Mouse (Mus musculus) neural tube, embryonic 15.5 days (tissue): Measurements from ENCODE around the gene Lpar4. TPM values are rescaled to one million over a fixed set of nuclear protein-coding genes. Genes with fewer than 3 reads are reported as not detected.
A peak's percentile ranks its signal among the peaks of the same experiment; 100 is the strongest.

Experiments
- ATAC-seq: fragments of 200-750 bp; cut with Nextera tagmentation; 2 replicates; pipeline ENCODE4 v1.8.0; 2017; ENCODE audit warnings: mild to moderate bottlenecking, moderate TSS enrichment, moderate library complexity; ENCODE audit not compliant: low FRiP score
- H3K27ac ChIP-seq: fragments of 300-500 bp; sonication (generic); replicated peaks from 2 replicates; pipeline ENCODE4 v1.5.1; 2015; ENCODE audit warnings: mild to moderate bottlenecking, inconsistent platforms
- H3K27me3 ChIP-seq: fragments of 300-500 bp; sonication (generic); replicated peaks from 2 replicates; pipeline ENCODE4 v1.6.1; 2015; ENCODE audit warnings: inconsistent platforms
- H3K36me3 ChIP-seq: fragments of 300-500 bp; sonication (generic); 2 replicates; pipeline ENCODE4 v1.6.1; 2015; ENCODE audit warnings: inconsistent platforms
- H3K4me1 ChIP-seq: fragments of 300-500 bp; sonication (generic); 2 replicates; pipeline ENCODE4 v1.6.1; 2015; ENCODE audit warnings: inconsistent platforms
- H3K4me2 ChIP-seq: fragments of 300-500 bp; sonication (generic); 2 replicates; pipeline ENCODE4 v1.6.1; 2015; ENCODE audit warnings: inconsistent platforms, mild to moderate bottlenecking, moderate library complexity
- H3K4me3 ChIP-seq: fragments of 300-500 bp; sonication (generic); replicated peaks from 2 replicates; pipeline ENCODE4 v1.5.1; 2015; ENCODE audit warnings: mild to moderate bottlenecking, inconsistent platforms
- H3K9ac ChIP-seq: fragments of 300-500 bp; sonication (generic); replicated peaks from 2 replicates; pipeline ENCODE4 v1.6.1; 2015; ENCODE audit warnings: mild to moderate bottlenecking, inconsistent platforms
- H3K9me3 ChIP-seq: fragments of 300-500 bp; sonication (generic); replicated peaks from 2 replicates; pipeline ENCODE4 v1.6.1; 2016; ENCODE audit warnings: inconsistent platforms
- WGBS: fragments of 180-500 bp; shearing (Covaris S2); methylation state at CpG from one replicate; pipeline ENCODE4 v1.1.7; 2015; ENCODE audit warnings: mixed read lengths; 5-methylcytosine and 5-hydroxymethylcytosine counted together
- polyA plus RNA-seq: library from polyadenylated mRNA; unstranded; fragments of >200 nt; fragmentation: Nextera tagmentation; extraction: Ambion mirVana; gene quantifications from 2 replicates; pipeline ENCODE4 v1.2.1, GENCODE M21; 2015

Lpar4 gene
- 7.4 and 8.8 TPM in 2 replicates for polyA plus RNA-seq

GRCm38 (mm10) chrX:106920175-106920827, at the start of gene Lpar4:
Gene Lpar4 (plus strand): TSS chrX:106920625.
- Histone ChIP-seq H3K36me3 (no peaks in the 10 kb centered on the region), H3K9ac (peak within 1 kb of the TSS; percentile 28; the same call in 1 of the 2 replicates)
- WGBS = 12% methylated on average over 11 of the region's 11 CpGs

GRCm38 (mm10) chrX:106871426-106871825, 49.0 kb upstream of the Lpar4 start:
- Histone ChIP-seq H3K4me3 (no peak overlapping the region), H3K27ac (no peak overlapping the region), H3K4me1 (no peaks in the 10 kb centered on the region), H3K27me3 (no peaks in the 10 kb centered on the region), H3K36me3 (no peaks in the 10 kb centered on the region), H3K9me3 (no peaks in the 10 kb centered on the region), H3K4me2 (no peak overlapping the region), H3K9ac (no peak overlapping the region)
- WGBS = 59% methylated on average over 3 of the region's 3 CpGs
- no peak for ATAC-seq

More at GRCm38 (mm10) chrX:106920175-106920827, at the start of gene Lpar4:
- Histone ChIP-seq H3K27ac (peak within 1 kb of the TSS; percentile 51; the same call in 1 of the 2 replicates), H3K4me2 (peak within 1 kb of the TSS; percentile 54), H3K4me1 (no peaks in the 10 kb centered on the region), H3K4me3 (peak within 1 kb of the TSS; percentile 45), H3K9me3 (no peaks in the 10 kb centered on the region), H3K27me3 (no peaks in the 10 kb centered on the region)
- peak; percentile 89 for ATAC-seq

- H3K9me3 ChIP-seq = no peaks in the 10 kb centered on the region
- H3K36me3 ChIP-seq = no peaks in the 10 kb centered on the region
- no peak overlapping the region for H3K4me3 ChIP-seq
- no peak overlapping the region for H3K9ac ChIP-seq
- ATAC-seq = no peak
- WGBS = 45% methylated on average over 3 of the region's 3 CpGs
- H3K4me1 ChIP-seq = no peaks in the 10 kb centered on the region
- H3K4me2 ChIP-seq = no peak overlapping the region
- no peaks in the 10 kb centered on the region for H3K27me3 ChIP-seq
- H3K27ac ChIP-seq = no peak overlapping the region
Measured at GRCm38 (mm10) chrX:106871894-106872293, 48.5 kb upstream of the Lpar4 start.

- no peak for ATAC-seq
- no peaks in the 10 kb centered on the region for H3K9me3 ChIP-seq
- H3K4me3 ChIP-seq = no peak overlapping the region
- no peak overlapping the region for H3K9ac ChIP-seq
- WGBS = 48% methylated on average over 4 of the region's 4 CpGs
- H3K27ac ChIP-seq = no peak overlapping the region
- H3K27me3 ChIP-seq = no peaks in the 10 kb centered on the region
- no peak overlapping the region for H3K4me2 ChIP-seq
- H3K4me1 ChIP-seq = no peaks in the 10 kb centered on the region
- H3K36me3 ChIP-seq = no peaks in the 10 kb centered on the region
Measured at GRCm38 (mm10) chrX:106872315-106872714, 48.1 kb upstream of the Lpar4 start.

GRCm38 (mm10) chrX:106897707-106898275, 22.6 kb upstream of the Lpar4 start:
- Histone ChIP-seq H3K27me3 (no peaks in the 10 kb centered on the region), H3K27ac (no peak overlapping the region), H3K4me2 (no peak overlapping the region), H3K36me3 (no peaks in the 10 kb centered on the region), H3K9ac (no peak overlapping the region), H3K4me1 (no peaks in the 10 kb centered on the region), H3K9me3 (no peaks in the 10 kb centered on the region), H3K4me3 (no peak overlapping the region)
- 76% methylated on average over 2 of the region's 2 CpGs for WGBS
- no peak for ATAC-seq

GRCm38 (mm10) chrX:106920828-106921619, 599 bp downstream of the Lpar4 start:
- 17% methylated on average over 9 of the region's 9 CpGs for WGBS
- ATAC-seq = no peak

GRCm38 (mm10) chrX:106924572-106924971, 4.1 kb downstream of the Lpar4 start:
- H3K4me1 ChIP-seq = no peaks in the 10 kb centered on the region
- no peaks in the 10 kb centered on the region for H3K36me3 ChIP-seq
- H3K4me2 ChIP-seq = no peak overlapping the region
- no peaks in the 10 kb centered on the region for H3K9me3 ChIP-seq
- no peak overlapping the region for H3K27ac ChIP-seq
- no peak overlapping the region for H3K4me3 ChIP-seq
- no peaks in the 10 kb centered on the region for H3K27me3 ChIP-seq
- H3K9ac ChIP-seq = no peak overlapping the region
- no peak for ATAC-seq

More at GRCm38 (mm10) chrX:106920828-106921619, 599 bp downstream of the Lpar4 start:
- H3K4me3 ChIP-seq = peak overlapping the region; percentile 45
- H3K9ac ChIP-seq = peak overlapping the region; percentile 28; the same call in 1 of the 2 replicates
- peak overlapping the region; percentile 54 for H3K4me2 ChIP-seq
- H3K36me3 ChIP-seq = no peaks in the 10 kb centered on the region
- H3K4me1 ChIP-seq = no peaks in the 10 kb centered on the region
- H3K27me3 ChIP-seq = no peaks in the 10 kb centered on the region
- H3K27ac ChIP-seq = peak overlapping the region; percentile 51; the same call in 1 of the 2 replicates
- H3K9me3 ChIP-seq = no peaks in the 10 kb centered on the region

- Histone ChIP-seq H3K9me3 (no peaks in the 10 kb centered on the region), H3K27ac (no peak overlapping the region), H3K9ac (no peak overlapping the region), H3K4me2 (no peak overlapping the region), H3K4me1 (no peaks in the 10 kb centered on the region), H3K36me3 (no peaks in the 10 kb centered on the region), H3K4me3 (no peak overlapping the region), H3K27me3 (no peaks in the 10 kb centered on the region)
- WGBS = 71% methylated on average over 3 of the region's 3 CpGs
- no peak for ATAC-seq
Measured at GRCm38 (mm10) chrX:106939326-106939725, 18.9 kb downstream of the Lpar4 start.

- Histone ChIP-seq H3K9ac (no peak overlapping the region), H3K4me3 (no peak overlapping the region), H3K27me3 (no peaks in the 10 kb centered on the region), H3K36me3 (no peaks in the 10 kb centered on the region), H3K4me1 (no peaks in the 10 kb centered on the region), H3K27ac (no peak overlapping the region), H3K4me2 (no peak overlapping the region), H3K9me3 (no peaks in the 10 kb centered on the region)
- 67% methylated on average over 1 of the region's 1 CpGs for WGBS
- no peak for ATAC-seq
Measured at GRCm38 (mm10) chrX:106950558-106950957, 30.1 kb downstream of the Lpar4 start.

- no peak overlapping the region for H3K4me3 ChIP-seq
- H3K27me3 ChIP-seq = no peaks in the 10 kb centered on the region
- 12% methylated on average over 2 of the region's 2 CpGs for WGBS
- H3K9ac ChIP-seq = no peak overlapping the region
- no peak overlapping the region for H3K27ac ChIP-seq
- no peaks in the 10 kb centered on the region for H3K4me1 ChIP-seq
- no peak overlapping the region for H3K4me2 ChIP-seq
- no peak for ATAC-seq
- no peaks in the 10 kb centered on the region for H3K9me3 ChIP-seq
- H3K36me3 ChIP-seq = no peaks in the 10 kb centered on the region
Measured at GRCm38 (mm10) chrX:106951016-106951415, 30.6 kb downstream of the Lpar4 start.

GRCm38 (mm10) chrX:106953840-106954239, 33.4 kb downstream of the Lpar4 start:
- ATAC-seq = no peak
- WGBS = 76% methylated on average over 1 of the region's 1 CpGs
- Histone ChIP-seq H3K36me3 (no peaks in the 10 kb centered on the region), H3K9me3 (no peaks in the 10 kb centered on the region), H3K27ac (no peak overlapping the region), H3K4me2 (no peak overlapping the region), H3K27me3 (no peaks in the 10 kb centered on the region), H3K9ac (no peak overlapping the region), H3K4me1 (no peaks in the 10 kb centered on the region), H3K4me3 (no peak overlapping the region)

GRCm38 (mm10) chrX:106962233-106962632, 41.8 kb downstream of the Lpar4 start:
- H3K9ac ChIP-seq = no peak overlapping the region
- 81% methylated on average over 2 of the region's 2 CpGs for WGBS
- no peaks in the 10 kb centered on the region for H3K36me3 ChIP-seq
- ATAC-seq = no peak
- no peak overlapping the region for H3K4me2 ChIP-seq
- no peaks in the 10 kb centered on the region for H3K9me3 ChIP-seq
- no peak overlapping the region for H3K27ac ChIP-seq
- no peaks in the 10 kb centered on the region for H3K4me1 ChIP-seq
- no peaks in the 10 kb centered on the region for H3K27me3 ChIP-seq
- H3K4me3 ChIP-seq = no peak overlapping the region
